Mouse (Mus musculus) midbrain, embryonic 10.5 days (tissue): ENCODE data around the gene Eif3l. TPM values are rescaled to one million over a fixed set of nuclear protein-coding genes. Genes with fewer than 3 reads are reported as not detected.

Experiments used
- DNase-seq: peaks from one replicate; pipeline ENCODE4 v3.0.0-alpha.2; 2017; ENCODE audit warnings: low spot score
- H3K27ac ChIP-seq: fragments of 300-500 bp; sonication (generic); replicated peaks from 2 replicates; pipeline ENCODE4 v1.5.1; 2016; ENCODE audit warnings: mild to moderate bottlenecking
- H3K27me3 ChIP-seq: fragments of 300-500 bp; sonication (generic); 2 replicates; pipeline ENCODE4 v1.6.1; 2016; ENCODE audit warnings: low read depth, mild to moderate bottlenecking; ENCODE audit not compliant: poor library complexity, severe bottlenecking
- H3K36me3 ChIP-seq: fragments of 300-500 bp; sonication (generic); 2 replicates; pipeline ENCODE4 v1.6.1; 2016; ENCODE audit warnings: mild to moderate bottlenecking, moderate library complexity
- H3K4me1 ChIP-seq: fragments of 300-500 bp; sonication (generic); 2 replicates; pipeline ENCODE4 v1.6.1; 2016
- H3K4me3 ChIP-seq: fragments of 300-500 bp; sonication (generic); 2 replicates; pipeline ENCODE4 v1.5.1; 2016; ENCODE audit warnings: mild to moderate bottlenecking, moderate library complexity
- H3K9me3 ChIP-seq: fragments of 300-500 bp; sonication (generic); replicated peaks from 2 replicates; pipeline ENCODE4 v1.6.1; 2016; ENCODE audit warnings: mild to moderate bottlenecking
- WGBS: fragments of 180-500 bp; shearing (Covaris S2); methylation state at CpG from one replicate; pipeline ENCODE4 v1.1.7; 2016; 5-methylcytosine and 5-hydroxymethylcytosine counted together
- polyA plus RNA-seq: library from polyadenylated mRNA; unstranded; fragments of >200 nt; fragmentation: Nextera tagmentation; extraction: Ambion mirVana; gene quantifications from 2 replicates; pipeline ENCODE4 v1.2.1, GENCODE M21; 2016

The Eif3l gene
- polyA plus RNA-seq, 1 experiment from 2014 or later, result 273 TPM

GRCm38 (mm10) chr15:79103264-79103663 lies 28.3 kb downstream of the Eif3l start:
- H3K4me1 ChIP-seq, result peaks cover 11% of the 10 kb centered on the region
- H3K27me3 ChIP-seq, result peaks cover 6% of the 10 kb centered on the region
- no peak overlapping the region for H3K4me3 ChIP-seq
- 77% methylated on average over 10 of the region's 10 CpGs for WGBS
- H3K9me3 ChIP-seq, result no peaks in the 10 kb centered on the region
- no peak for DNase-seq
- no peak overlapping the region for H3K27ac ChIP-seq
- H3K36me3 ChIP-seq, result no peaks in the 10 kb centered on the region

GRCm38 (mm10) chr15:79105804-79106203 lies 30.8 kb downstream of the Eif3l start:
- peaks cover 31% of the 10 kb centered on the region for H3K4me1 ChIP-seq
- H3K27ac ChIP-seq, result no peak overlapping the region
- H3K4me3 ChIP-seq, result no peak overlapping the region
- no peak for DNase-seq
- peaks cover 19% of the 10 kb centered on the region for H3K27me3 ChIP-seq
- no peaks in the 10 kb centered on the region for H3K36me3 ChIP-seq
- H3K9me3 ChIP-seq, result no peaks in the 10 kb centered on the region
- 65% methylated on average over 2 of the region's 2 CpGs for WGBS

- 22% methylated on average over 7 of the region's 7 CpGs for WGBS
- DNase-seq, result peak; percentile 26
- H3K27ac ChIP-seq, result no peak overlapping the region; the same call in 1 of the 2 replicates
- H3K9me3 ChIP-seq, result no peaks in the 10 kb centered on the region
- H3K27me3 ChIP-seq, result peaks cover 28% of the 10 kb centered on the region
- peaks cover 4% of the 10 kb centered on the region for H3K36me3 ChIP-seq
- H3K4me1 ChIP-seq, result peaks cover 31% of the 10 kb centered on the region
- H3K4me3 ChIP-seq, result peak overlapping the region; percentile 80
These were observed 33.0 kb downstream of the Eif3l start for GRCm38 (mm10) chr15:79107966-79108365.

GRCm38 (mm10) chr15:79108421-79109320 lies 33.7 kb downstream of the Eif3l start, which contains the start of gene Micall1:
Gene Micall1, plus strand, starts transcription at chr15:79108898.
- H3K27me3 ChIP-seq, result peaks cover 28% of the 10 kb centered on the region
- peaks cover 6% of the 10 kb centered on the region for H3K36me3 ChIP-seq
- H3K27ac ChIP-seq, result peak within 1 kb of the TSS; percentile 91
- peaks cover 31% of the 10 kb centered on the region for H3K4me1 ChIP-seq
- no peaks in the 10 kb centered on the region for H3K9me3 ChIP-seq
- peak within 1 kb of the TSS; percentile 80 for H3K4me3 ChIP-seq
- 1% methylated on average over 81 of the region's 85 CpGs for WGBS
- DNase-seq, result peak; percentile 61

- WGBS, result under 1% methylated on average over 46 of the region's 46 CpGs
- peaks cover 6% of the 10 kb centered on the region for H3K36me3 ChIP-seq
These were observed 34.4 kb downstream of the Eif3l start for GRCm38 (mm10) chr15:79109321-79109934.

GRCm38 (mm10) chr15:79110031-79110430 lies 35.1 kb downstream of the Eif3l start:
- H3K4me3 ChIP-seq, result peak overlapping the region; percentile 80
- peaks cover 31% of the 10 kb centered on the region for H3K4me1 ChIP-seq
- H3K27me3 ChIP-seq, result peaks cover 28% of the 10 kb centered on the region
- H3K36me3 ChIP-seq, result peaks cover 11% of the 10 kb centered on the region
- no peak overlapping the region; the same call in 1 of the 2 replicates for H3K27ac ChIP-seq
- H3K9me3 ChIP-seq, result no peaks in the 10 kb centered on the region
- DNase-seq, result no peak
- 22% methylated on average over 9 of the region's 9 CpGs for WGBS

More at GRCm38 (mm10) chr15:79109321-79109934, 34.4 kb downstream of the Eif3l start:
- peak overlapping the region; percentile 91 for H3K27ac ChIP-seq
- peak; percentile 68 for DNase-seq
- H3K27me3 ChIP-seq, result peaks cover 28% of the 10 kb centered on the region
- H3K9me3 ChIP-seq, result no peaks in the 10 kb centered on the region
- peak overlapping the region; percentile 80 for H3K4me3 ChIP-seq
- H3K4me1 ChIP-seq, result peaks cover 31% of the 10 kb centered on the region

- 64% methylated on average over 2 of the region's 2 CpGs for WGBS
- DNase-seq, result no peak
- Histone ChIP-seq H3K27me3 (peaks cover 28% of the 10 kb centered on the region), H3K4me3 (peak overlapping the region; percentile 80), H3K36me3 (peaks cover 15% of the 10 kb centered on the region), H3K27ac (no peak overlapping the region), H3K4me1 (peaks cover 31% of the 10 kb centered on the region), H3K9me3 (no peaks in the 10 kb centered on the region)
These were observed 35.5 kb downstream of the Eif3l start for GRCm38 (mm10) chr15:79110528-79110927.

GRCm38 (mm10) chr15:79111774-79112173 lies 36.8 kb downstream of the Eif3l start:
- H3K4me3 ChIP-seq, result no peak overlapping the region
- H3K9me3 ChIP-seq, result no peaks in the 10 kb centered on the region
- WGBS, result 88% methylated on average over 4 of the region's 4 CpGs
- peaks cover 15% of the 10 kb centered on the region for H3K36me3 ChIP-seq
- no peak for DNase-seq
- peaks cover 28% of the 10 kb centered on the region for H3K27me3 ChIP-seq
- no peak overlapping the region for H3K27ac ChIP-seq
- peaks cover 31% of the 10 kb centered on the region for H3K4me1 ChIP-seq

GRCm38 (mm10) chr15:79115276-79115675 lies 40.3 kb downstream of the Eif3l start:
- no peak overlapping the region for H3K4me3 ChIP-seq
- WGBS, result 75% methylated on average over 5 of the region's 5 CpGs
- H3K27me3 ChIP-seq, result peaks cover 14% of the 10 kb centered on the region
- DNase-seq, result no peak
- peaks cover 39% of the 10 kb centered on the region for H3K36me3 ChIP-seq
- no peaks in the 10 kb centered on the region for H3K9me3 ChIP-seq
- H3K27ac ChIP-seq, result no peak overlapping the region
- H3K4me1 ChIP-seq, result peaks cover 6% of the 10 kb centered on the region

GRCm38 (mm10) chr15:79119491-79119890 lies 44.5 kb downstream of the Eif3l start:
- WGBS, result 86% methylated on average over 9 of the region's 9 CpGs
- no peaks in the 10 kb centered on the region for H3K27me3 ChIP-seq
- H3K4me3 ChIP-seq, result no peak overlapping the region
- no peaks in the 10 kb centered on the region for H3K9me3 ChIP-seq
- no peak overlapping the region for H3K27ac ChIP-seq
- H3K4me1 ChIP-seq, result no peaks in the 10 kb centered on the region
- peaks cover 62% of the 10 kb centered on the region for H3K36me3 ChIP-seq
- DNase-seq, result no peak

- no peak overlapping the region for H3K27ac ChIP-seq
- peaks cover 75% of the 10 kb centered on the region for H3K36me3 ChIP-seq
- H3K4me1 ChIP-seq, result no peaks in the 10 kb centered on the region
- DNase-seq, result no peak
- H3K9me3 ChIP-seq, result no peaks in the 10 kb centered on the region
- H3K27me3 ChIP-seq, result no peaks in the 10 kb centered on the region
- WGBS, result 87% methylated on average over 4 of the region's 4 CpGs
- no peak overlapping the region for H3K4me3 ChIP-seq
These were observed 47.1 kb downstream of the Eif3l start for GRCm38 (mm10) chr15:79122119-79122518.

GRCm38 (mm10) chr15:79122546-79122945 lies 47.6 kb downstream of the Eif3l start:
- Histone ChIP-seq H3K4me1 (no peaks in the 10 kb centered on the region), H3K27ac (no peak overlapping the region), H3K4me3 (no peak overlapping the region), H3K9me3 (no peaks in the 10 kb centered on the region), H3K27me3 (no peaks in the 10 kb centered on the region), H3K36me3 (peaks cover 75% of the 10 kb centered on the region)
- DNase-seq, result no peak
- WGBS, result 87% methylated on average over 13 of the region's 13 CpGs

- Histone ChIP-seq H3K9me3 (no peaks in the 10 kb centered on the region), H3K27me3 (no peaks in the 10 kb centered on the region), H3K4me1 (no peaks in the 10 kb centered on the region), H3K4me3 (no peak overlapping the region), H3K36me3 (peaks cover 77% of the 10 kb centered on the region), H3K27ac (no peak overlapping the region)
- 89% methylated on average over 6 of the region's 6 CpGs for WGBS
- no peak for DNase-seq
These were observed 48.8 kb downstream of the Eif3l start for GRCm38 (mm10) chr15:79123751-79124150.
